Mouse (Mus musculus) embryonic facial prominence, embryonic 12.5 days (tissue): Measurements from ENCODE around the gene Asrgl1. TPM values are rescaled to one million over a fixed set of nuclear protein-coding genes. Genes with fewer than 3 reads are reported as not detected.

Source experiments
- ATAC-seq: fragments of 200-750 bp; cut with Nextera tagmentation; 2 replicates; pipeline ENCODE4 v1.8.0; 2017; ENCODE audit not compliant: insufficient number of reproducible peaks, insufficient read depth, low FRiP score, low TSS enrichment
- H3K27ac ChIP-seq: fragments of 300-500 bp; sonication (generic); 2 replicates; pipeline ENCODE4 v1.5.1; 2016; ENCODE audit warnings: mild to moderate bottlenecking
- H3K27me3 ChIP-seq: fragments of 300-500 bp; sonication (generic); 2 replicates; pipeline ENCODE4 v1.6.1; 2016; ENCODE audit warnings: mild to moderate bottlenecking, moderate library complexity
- H3K36me3 ChIP-seq: fragments of 300-500 bp; sonication (generic); 2 replicates; pipeline ENCODE4 v1.6.1; 2016; ENCODE audit warnings: mild to moderate bottlenecking
- H3K4me1 ChIP-seq: fragments of 300-500 bp; sonication (generic); 2 replicates; pipeline ENCODE4 v1.6.1; 2016
- H3K4me2 ChIP-seq: fragments of 300-500 bp; sonication (generic); replicated peaks from 2 replicates; pipeline ENCODE4 v1.6.1; 2016; ENCODE audit warnings: mild to moderate bottlenecking, moderate library complexity
- H3K4me3 ChIP-seq: fragments of 300-500 bp; sonication (generic); 2 replicates; pipeline ENCODE4 v1.5.1; 2016; ENCODE audit warnings: mild to moderate bottlenecking
- H3K9ac ChIP-seq: fragments of 300-500 bp; sonication (generic); 2 replicates; pipeline ENCODE4 v1.6.1; 2016; ENCODE audit warnings: mild to moderate bottlenecking, moderate library complexity
- H3K9me3 ChIP-seq: fragments of 300-500 bp; sonication (generic); 2 replicates; pipeline ENCODE4 v1.6.1; 2016; ENCODE audit warnings: mild to moderate bottlenecking, moderate library complexity
- WGBS: fragments of 180-500 bp; shearing (Covaris S2); methylation state at CpG from one replicate; pipeline ENCODE4 v1.1.7; 2016; 5-methylcytosine and 5-hydroxymethylcytosine counted together
- polyA plus RNA-seq: library from polyadenylated mRNA; unstranded; fragments of >200 nt; fragmentation: Nextera tagmentation; extraction: Ambion mirVana; gene quantifications from 2 replicates; pipeline ENCODE4 v1.2.1, GENCODE M21; 2016

Gene Asrgl1
- polyA plus RNA-seq, 1 experiment from 2014 or later = 17.6 TPM

- Histone ChIP-seq H3K9me3 (no peaks in the 10 kb centered on the region), H3K27me3 (no peaks in the 10 kb centered on the region), H3K9ac (no peak overlapping the region), H3K36me3 (no peaks in the 10 kb centered on the region), H3K27ac (no peak overlapping the region), H3K4me1 (peaks cover 25% of the 10 kb centered on the region; the same call in 1 of the 2 replicates), H3K4me3 (no peak overlapping the region), H3K4me2 (no peak overlapping the region)
- WGBS = 58% methylated on average over 5 of the region's 5 CpGs
- ATAC-seq = no peak
These were observed 68.1 kb downstream of the Asrgl1 start for GRCm38 (mm10) chr19:9067292-9067691.

DNA sequence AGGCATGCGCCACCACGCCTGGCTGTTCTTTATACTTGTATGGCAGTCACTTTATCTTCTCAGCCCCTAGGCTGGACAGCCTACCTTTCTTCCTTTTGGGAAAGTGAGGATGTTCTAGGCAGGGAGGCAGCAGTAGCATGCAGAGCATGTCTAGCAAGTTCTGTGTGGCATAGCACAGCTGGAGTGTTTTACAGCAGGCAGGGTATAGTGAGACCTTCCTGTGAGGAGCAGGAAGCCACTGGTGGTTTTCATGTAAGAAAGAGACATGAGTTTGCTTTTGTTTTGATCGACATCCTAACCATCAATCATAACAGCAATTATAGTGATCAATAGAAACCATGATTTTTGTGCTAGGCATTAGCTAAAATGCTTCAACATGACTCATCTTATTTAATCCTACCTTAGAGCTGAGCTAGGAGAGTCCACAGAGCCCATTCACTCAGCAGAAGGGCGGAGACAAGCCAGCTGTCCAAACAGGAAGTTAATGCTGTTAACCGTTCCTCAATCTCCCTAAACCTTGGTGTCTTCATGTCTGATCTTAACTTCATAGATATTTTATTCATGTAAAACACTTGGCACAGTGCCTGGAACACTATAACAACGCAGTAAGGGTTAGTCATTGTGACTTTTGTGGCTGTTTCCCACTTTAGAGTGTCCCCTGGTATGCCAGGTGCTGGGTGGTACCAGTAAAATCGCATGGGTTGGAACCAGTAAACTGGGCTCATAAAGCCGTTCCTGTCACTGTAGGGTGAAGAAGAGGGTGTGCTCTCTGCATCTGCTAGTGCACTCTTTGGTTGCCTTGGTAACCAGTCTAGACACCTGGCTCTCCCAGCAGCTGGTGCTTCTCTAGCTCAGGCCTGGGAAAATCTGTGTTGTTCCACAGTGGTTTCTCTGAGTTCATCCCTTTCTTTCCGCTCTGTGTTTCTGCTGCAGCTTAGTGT, 69.5 kb downstream of the Asrgl1 start:
- 0 out of 2 replicates have a peak, but pooled peaks cover 3% of the 10 kb centered on the region for H3K9me3 ChIP-seq
- H3K4me1 ChIP-seq = peaks cover 15% of the 10 kb centered on the region; the same call in 1 of the 2 replicates
- no peak overlapping the region for H3K9ac ChIP-seq
- H3K4me3 ChIP-seq = no peak overlapping the region
- no peak overlapping the region for H3K4me2 ChIP-seq
- H3K27ac ChIP-seq = peak overlapping the region; percentile 57; the same call in 1 of the 2 replicates
- H3K36me3 ChIP-seq = no peaks in the 10 kb centered on the region
- H3K27me3 ChIP-seq = no peaks in the 10 kb centered on the region
- peak; percentile 74 for ATAC-seq
- WGBS = 60% methylated on average over 9 of the region's 9 CpGs

DNA sequence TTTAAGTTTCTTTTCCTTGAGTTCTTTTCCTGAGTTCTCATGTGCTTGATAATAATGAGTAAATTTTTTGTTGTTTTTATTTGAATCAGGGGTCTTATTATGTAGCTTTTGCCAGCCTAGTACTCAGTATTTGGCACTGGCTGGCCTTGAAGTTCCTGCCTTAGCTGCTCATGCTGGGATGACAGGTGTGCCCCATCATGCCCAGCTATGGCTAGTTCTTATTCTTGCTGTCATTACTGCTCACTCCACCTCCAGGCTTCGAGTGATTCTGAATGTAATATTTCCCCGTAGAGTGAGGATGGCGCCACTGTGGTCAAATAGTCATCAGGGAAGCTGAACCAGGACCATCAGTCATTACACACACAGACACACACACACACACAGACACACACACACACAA, 71.6 kb downstream of the Asrgl1 start:
- ATAC-seq = no peak
- 97% methylated on average over 3 of the region's 3 CpGs for WGBS
- H3K9ac ChIP-seq = no peak overlapping the region
- peaks cover 15% of the 10 kb centered on the region; the same call in 1 of the 2 replicates for H3K4me1 ChIP-seq
- H3K27ac ChIP-seq = no peak overlapping the region
- no peak overlapping the region for H3K4me2 ChIP-seq
- 0 out of 2 replicates have a peak, but pooled peaks cover 3% of the 10 kb centered on the region for H3K9me3 ChIP-seq
- H3K27me3 ChIP-seq = no peaks in the 10 kb centered on the region
- H3K4me3 ChIP-seq = no peak overlapping the region
- H3K36me3 ChIP-seq = no peaks in the 10 kb centered on the region

GRCm38 (mm10) chr19:9062822-9063221, 72.6 kb downstream of the Asrgl1 start:
- WGBS = 89% methylated on average over 2 of the region's 2 CpGs
- Histone ChIP-seq H3K4me3 (no peak overlapping the region), H3K9ac (no peak overlapping the region), H3K27me3 (no peaks in the 10 kb centered on the region), H3K9me3 (0 out of 2 replicates have a peak, but pooled peaks cover 3% of the 10 kb centered on the region), H3K4me1 (peaks cover 15% of the 10 kb centered on the region; the same call in 1 of the 2 replicates), H3K27ac (no peak overlapping the region), H3K4me2 (no peak overlapping the region), H3K36me3 (no peaks in the 10 kb centered on the region)
- ATAC-seq = no peak

GRCm38 (mm10) chr19:9061221-9061893, 74.1 kb downstream of the Asrgl1 start:
- Histone ChIP-seq H3K4me3 (no peak overlapping the region), H3K9ac (no peak overlapping the region), H3K4me2 (no peak overlapping the region), H3K27me3 (no peaks in the 10 kb centered on the region), H3K27ac (no peak overlapping the region), H3K4me1 (peaks cover 8% of the 10 kb centered on the region; the same call in 1 of the 2 replicates), H3K36me3 (no peaks in the 10 kb centered on the region), H3K9me3 (0 out of 2 replicates have a peak, but pooled peaks cover 3% of the 10 kb centered on the region)
- WGBS = 91% methylated on average over 8 of the region's 8 CpGs
- ATAC-seq = no peak

- Histone ChIP-seq H3K4me2 (no peak overlapping the region), H3K36me3 (no peaks in the 10 kb centered on the region), H3K27ac (no peak overlapping the region), H3K27me3 (no peaks in the 10 kb centered on the region), H3K9ac (no peak overlapping the region), H3K9me3 (0 out of 2 replicates have a peak, but pooled peaks cover 3% of the 10 kb centered on the region), H3K4me1 (no peaks in the 10 kb centered on the region), H3K4me3 (no peak overlapping the region)
- ATAC-seq = no peak
- WGBS = 64% methylated on average over 4 of the region's 4 CpGs
These were observed 75.3 kb downstream of the Asrgl1 start for GRCm38 (mm10) chr19:9060103-9060502.

Other genes starting within 250 kb of the Asrgl1 start
- 98.0 and 107 TPM in 2 replicates for gene 1810009A15Rik, start 246.8 kb downstream of the Asrgl1 start, polyA plus RNA-seq
- not detected in 2 replicates for gene Gm49416, start 246.7 kb downstream of the Asrgl1 start, polyA plus RNA-seq
- gene Ints5, start 242.6 kb downstream of the Asrgl1 start, polyA plus RNA-seq = 50.4 and 51.5 TPM in 2 replicates
- gene Ganab, start 237.6 kb downstream of the Asrgl1 start, polyA plus RNA-seq = 112 and 119 TPM in 2 replicates
- gene B3gat3, start 215.3 kb downstream of the Asrgl1 start, polyA plus RNA-seq = 54.6 and 58.5 TPM in 2 replicates
- gene Rom1, start 206.3 kb downstream of the Asrgl1 start, polyA plus RNA-seq = 2.7 and 3.0 TPM in 2 replicates
- gene Eml3, start 206.1 kb downstream of the Asrgl1 start, polyA plus RNA-seq = 29.0 and 29.7 TPM in 2 replicates
- 202 and 211 TPM in 2 replicates for gene Mta2, start 193.8 kb downstream of the Asrgl1 start, polyA plus RNA-seq
- 35.6 and 38.1 TPM in 2 replicates for gene Tut1, start 181.8 kb downstream of the Asrgl1 start, polyA plus RNA-seq
- gene Eef1g, start 168.6 kb downstream of the Asrgl1 start, polyA plus RNA-seq = 471 and 477 TPM in 2 replicates
- gene Ahnak, start 146.4 kb downstream of the Asrgl1 start, polyA plus RNA-seq = 24.4 and 27.7 TPM in 2 replicates
- not detected in 2 replicates for gene Scgb1a1, start 47.7 kb downstream of the Asrgl1 start, polyA plus RNA-seq